Mouse (Mus musculus): Measurements from ENCODE around the gene Gabrr1. TPM values are rescaled to one million over a fixed set of nuclear protein-coding genes. Genes with fewer than 3 reads are reported as not detected.
A peak's percentile ranks its signal among the peaks of the same experiment; 100 is the strongest.

Gabrr1 gene
- polyA plus RNA-seq, 1 experiment: not detected

- Histone ChIP-seq H3K79me2 (ENCODE audit: control insufficient read depth, insufficient read depth) (no peaks in the 10 kb centered on the region), H3ac (ENCODE audit: control insufficient read depth, insufficient read length) (no peak overlapping the region), H3K4me3 (no peak overlapping the region), H3K27me3 (ENCODE audit: control insufficient read depth, insufficient read depth, insufficient read length) (peaks cover 35% of the 10 kb centered on the region), H3K4me2 (ENCODE audit: low read depth) (no peak overlapping the region), H3K36me3 (ENCODE audit: control insufficient read depth, insufficient read depth) (no peaks in the 10 kb centered on the region)
- TF ChIP-seq SRF (IDR thresholded peaks at IDR 0.05; ENCODE audit: control insufficient read depth, insufficient read length, low read depth) (no peak), POLR2AphosphoS2 (IDR thresholded peaks at IDR 0.05; ENCODE audit: insufficient read length, low read depth) (no peak), MYOD1 (IDR thresholded peaks at IDR 0.05; ENCODE audit: control insufficient read depth in 1 of 3, insufficient read length in 2 of 3, low read depth in 2 of 3) (no peak), USF1 (IDR thresholded peaks at IDR 0.05; ENCODE audit: low read depth) (no peak)
Observed at GRCm38 (mm10) chr4:33183477-33183876, 51.2 kb downstream of the Gabrr1 start.

- Histone ChIP-seq H3K4me3 (no peak overlapping the region), H3K79me2 (ENCODE audit: control insufficient read depth, insufficient read depth) (no peaks in the 10 kb centered on the region)
Observed at GRCm38 (mm10) chr4:33188164-33188563, 55.8 kb downstream of the Gabrr1 start.

DNA sequence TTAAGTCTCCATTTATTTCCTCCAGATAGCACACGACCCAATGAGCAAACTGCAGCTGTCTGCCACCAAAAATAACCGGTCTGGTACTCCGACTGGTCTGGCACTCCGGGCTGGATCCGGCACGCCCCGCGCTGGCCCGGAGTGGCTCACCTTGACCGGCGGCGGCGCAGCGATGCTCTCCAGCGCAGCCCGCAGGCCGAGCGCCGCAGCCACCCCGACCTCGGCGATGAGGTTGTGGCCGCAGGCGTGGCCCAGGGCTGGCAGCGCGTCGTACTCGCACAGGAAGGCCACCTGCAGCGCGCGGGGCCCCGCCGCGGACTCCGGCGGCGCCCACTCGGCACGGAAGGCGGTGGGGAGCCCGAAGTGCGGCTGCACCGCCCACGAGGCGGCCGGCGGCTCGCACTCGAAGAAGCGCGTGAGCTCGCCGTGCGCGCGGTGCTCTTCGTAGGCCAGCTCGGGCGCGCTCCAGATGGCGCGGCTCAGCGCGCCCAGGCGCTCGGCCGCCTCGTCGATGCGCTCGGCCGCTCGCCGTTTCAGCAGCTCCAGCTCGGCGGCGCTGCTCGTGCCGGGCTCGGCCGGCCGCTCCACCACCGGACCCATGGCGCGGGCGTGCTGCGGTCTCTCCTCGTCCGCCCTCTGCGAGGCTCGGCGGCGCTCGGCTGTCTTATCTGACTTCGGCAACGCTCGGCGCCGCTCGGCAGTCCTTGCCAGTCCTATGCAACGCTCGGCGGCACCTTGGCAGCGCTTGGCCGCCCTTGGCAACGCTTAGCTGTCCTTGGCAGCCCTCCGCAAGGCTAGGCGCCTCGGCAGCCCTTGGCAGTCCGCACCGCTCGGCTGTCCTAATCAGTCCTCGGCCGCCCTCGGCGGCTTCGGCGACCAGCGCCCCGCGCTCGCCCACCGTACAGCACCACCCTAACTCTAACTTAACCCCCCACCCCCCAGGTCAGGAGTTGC lies 56.7 kb downstream of the Gabrr1 start:
- H3K27me3 ChIP-seq (ENCODE audit: control insufficient read depth, insufficient read depth, insufficient read length): peaks cover 16% of the 10 kb centered on the region
- H3K4me2 ChIP-seq (ENCODE audit: low read depth): peak overlapping the region; percentile 1
- no peaks in the 10 kb centered on the region for H3K79me2 ChIP-seq (ENCODE audit: control insufficient read depth, insufficient read depth)
- no peaks in the 10 kb centered on the region for H3K36me3 ChIP-seq (ENCODE audit: control insufficient read depth, insufficient read depth)
- H3ac ChIP-seq (ENCODE audit: control insufficient read depth, insufficient read length): no peak overlapping the region
- H3K4me3 ChIP-seq: no peak overlapping the region
- TF ChIP-seq E2F4 (IDR thresholded peaks at IDR 0.05; ENCODE audit: insufficient read depth): no peak
- TF ChIP-seq MYOG (IDR thresholded peaks at IDR 0.05; ENCODE audit: control insufficient read depth in 1 of 3, insufficient read depth in 1 of 3, insufficient read length in 2 of 3, low read depth in 2 of 3): no peak
- no peak for TF ChIP-seq POLR2A (IDR thresholded peaks at IDR 0.05; ENCODE audit: insufficient read length, low read depth)
- no peak for TF ChIP-seq USF1 (IDR thresholded peaks at IDR 0.05; ENCODE audit: low read depth)
- TF ChIP-seq TCF12 (IDR thresholded peaks at IDR 0.05; ENCODE audit: insufficient read depth, poor library complexity, severe bottlenecking): no peak
- TF ChIP-seq MYOD1 (IDR thresholded peaks at IDR 0.05; ENCODE audit: control insufficient read depth in 1 of 3, insufficient read length in 2 of 3, low read depth in 2 of 3): no peak
- TF ChIP-seq CEBPB (IDR thresholded peaks at IDR 0.05; ENCODE audit: insufficient read depth, poor library complexity, severe bottlenecking): no peak
- no peak for TF ChIP-seq MAX (IDR thresholded peaks at IDR 0.05; ENCODE audit: low read depth)
- TF ChIP-seq TCF3 (IDR thresholded peaks at IDR 0.05; ENCODE audit: insufficient read length, low read depth): no peak
- TF ChIP-seq REST (IDR thresholded peaks at IDR 0.05; ENCODE audit: insufficient read depth, insufficient read length): no peak

More at GRCm38 (mm10) chr4:33188164-33188563, 55.8 kb downstream of the Gabrr1 start:
- Histone ChIP-seq H3ac (ENCODE audit: control insufficient read depth, insufficient read length) (no peak overlapping the region), H3K27me3 (ENCODE audit: control insufficient read depth, insufficient read depth, insufficient read length) (peaks cover 19% of the 10 kb centered on the region), H3K36me3 (ENCODE audit: control insufficient read depth, insufficient read depth) (no peaks in the 10 kb centered on the region), H3K4me2 (ENCODE audit: low read depth) (no peak overlapping the region)
- TF ChIP-seq USF1 (IDR thresholded peaks at IDR 0.05; ENCODE audit: low read depth): no peak
- TF ChIP-seq POLR2A (IDR thresholded peaks at IDR 0.05; ENCODE audit: insufficient read length, low read depth): no peak
- no peak for TF ChIP-seq REST (IDR thresholded peaks at IDR 0.05; ENCODE audit: insufficient read depth, insufficient read length)
- no peak for TF ChIP-seq TCF12 (IDR thresholded peaks at IDR 0.05; ENCODE audit: insufficient read depth, poor library complexity, severe bottlenecking)
- TF ChIP-seq TCF3 (IDR thresholded peaks at IDR 0.05; ENCODE audit: insufficient read length, low read depth): no peak
- TF ChIP-seq MYOD1 (IDR thresholded peaks at IDR 0.05; ENCODE audit: control insufficient read depth in 1 of 3, insufficient read length in 2 of 3, low read depth in 2 of 3): no peak
- TF ChIP-seq MAX (IDR thresholded peaks at IDR 0.05; ENCODE audit: low read depth): no peak
- TF ChIP-seq POLR2AphosphoS2 (IDR thresholded peaks at IDR 0.05; ENCODE audit: insufficient read length, low read depth): no peak
- no peak for TF ChIP-seq CEBPB (IDR thresholded peaks at IDR 0.05; ENCODE audit: insufficient read depth, poor library complexity, severe bottlenecking)
- TF ChIP-seq SRF (IDR thresholded peaks at IDR 0.05; ENCODE audit: control insufficient read depth, insufficient read length, low read depth): no peak

DNA sequence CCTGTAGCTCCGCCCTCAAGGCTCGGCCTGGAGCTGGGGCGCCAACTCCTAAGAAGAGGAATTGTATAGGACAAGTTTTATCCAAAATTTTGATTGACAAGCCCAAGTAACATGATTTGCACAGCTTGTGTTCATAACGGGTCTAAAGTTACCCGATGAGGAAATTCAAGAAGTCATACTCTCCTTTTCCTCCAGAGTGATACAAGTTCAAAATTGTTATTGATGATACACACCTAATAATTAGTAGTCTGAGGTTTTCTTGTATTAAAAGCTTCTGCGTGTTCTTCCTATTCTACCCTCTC lies 57.4 kb downstream of the Gabrr1 start, which contains the start of gene Pm20d2:
Gene Pm20d2 (minus strand): TSS at position 3 of the 302 bp plus-strand sequence.
- TF ChIP-seq MYOG (IDR thresholded peaks at IDR 0.05; ENCODE audit: control insufficient read depth in 1 of 3, insufficient read depth in 1 of 3, insufficient read length in 2 of 3, low read depth in 2 of 3): no peak
- TF ChIP-seq CEBPB (IDR thresholded peaks at IDR 0.05; ENCODE audit: insufficient read depth, poor library complexity, severe bottlenecking): no peak
- TF ChIP-seq POLR2A (IDR thresholded peaks at IDR 0.05; ENCODE audit: insufficient read length, low read depth): no peak
- no peak for TF ChIP-seq REST (IDR thresholded peaks at IDR 0.05; ENCODE audit: insufficient read depth, insufficient read length)
- no peak for TF ChIP-seq USF1 (IDR thresholded peaks at IDR 0.05; ENCODE audit: low read depth)
- TF ChIP-seq E2F4 (IDR thresholded peaks at IDR 0.05; ENCODE audit: insufficient read depth): no peak
- TF ChIP-seq SRF (IDR thresholded peaks at IDR 0.05; ENCODE audit: control insufficient read depth, insufficient read length, low read depth): no peak
- no peak for TF ChIP-seq TCF12 (IDR thresholded peaks at IDR 0.05; ENCODE audit: insufficient read depth, poor library complexity, severe bottlenecking)
- TF ChIP-seq MAX (IDR thresholded peaks at IDR 0.05; ENCODE audit: low read depth): no peak
- TF ChIP-seq TCF3 (IDR thresholded peaks at IDR 0.05; ENCODE audit: insufficient read length, low read depth): no peak
- TF ChIP-seq POLR2AphosphoS2 (IDR thresholded peaks at IDR 0.05; ENCODE audit: insufficient read length, low read depth): no peak
- no peak for TF ChIP-seq MYOD1 (IDR thresholded peaks at IDR 0.05; ENCODE audit: control insufficient read depth in 1 of 3, insufficient read length in 2 of 3, low read depth in 2 of 3)
- H3K4me2 ChIP-seq (ENCODE audit: low read depth): peak within 1 kb of the TSS; percentile 1
- H3ac ChIP-seq (ENCODE audit: control insufficient read depth, insufficient read length): no peak within 1 kb of the TSS
- H3K4me3 ChIP-seq: no peak within 1 kb of the TSS
- H3K79me2 ChIP-seq (ENCODE audit: control insufficient read depth, insufficient read depth): no peaks in the 10 kb centered on the region
- peaks cover 16% of the 10 kb centered on the region for H3K27me3 ChIP-seq (ENCODE audit: control insufficient read depth, insufficient read depth, insufficient read length)
- H3K36me3 ChIP-seq (ENCODE audit: control insufficient read depth, insufficient read depth): no peaks in the 10 kb centered on the region

All from myocyte (in vitro differentiated cells).